Mouse (Mus musculus) cerebellum, adult 18-20 months (tissue): Measurements from ENCODE around the gene Rtl3.

Experiments used
- DNase-seq, 2 experiments: peaks; one replicate each; pipeline ENCODE4 v3.0.0; 2021

The Rtl3 gene

GRCm38 (mm10) chrX:106840409-106840808 is at the start of gene Rtl3:
Rtl3 (minus strand) TSS chrX:106840644.
- DNase-seq: no peak

- DNase-seq: no peak
Observed at GRCm38 (mm10) chrX:106872315-106872714, 31.9 kb upstream of the Rtl3 start.

GRCm38 (mm10) chrX:106871894-106872293 is 31.4 kb upstream of the Rtl3 start:
- DNase-seq: no peak

- no peak for DNase-seq
Observed at GRCm38 (mm10) chrX:106871426-106871825, 31.0 kb upstream of the Rtl3 start.

- no peak for DNase-seq
Observed at GRCm38 (mm10) chrX:106853523-106854300, 13.3 kb upstream of the Rtl3 start.

GRCm38 (mm10) chrX:106839591-106839990 is 853 bp downstream of the Rtl3 start:
- no peak for DNase-seq

GRCm38 (mm10) chrX:106830494-106830893 is 9.9 kb downstream of the Rtl3 start:
- no peak for DNase-seq

- no peak for DNase-seq
Observed at GRCm38 (mm10) chrX:106809560-106810226, 30.8 kb downstream of the Rtl3 start.

- DNase-seq: no peak
Observed at GRCm38 (mm10) chrX:106804387-106804786, 36.1 kb downstream of the Rtl3 start.

GRCm38 (mm10) chrX:106794686-106795085 is 45.8 kb downstream of the Rtl3 start:
- no peak for DNase-seq
